Mouse (Mus musculus): ENCODE results near the gene Eci1. TPM values are rescaled to one million over a fixed set of nuclear protein-coding genes. Genes with fewer than 3 reads are reported as not detected.
"Not testable (repeated sequence)": the region's sequence is repeated elsewhere in the genome, so short reads cannot be mapped to it uniquely, and the experiment has no call there.

Eci1 gene
- total RNA-seq, 2 experiments from 2014 or later = 158 to 163 TPM

DNA sequence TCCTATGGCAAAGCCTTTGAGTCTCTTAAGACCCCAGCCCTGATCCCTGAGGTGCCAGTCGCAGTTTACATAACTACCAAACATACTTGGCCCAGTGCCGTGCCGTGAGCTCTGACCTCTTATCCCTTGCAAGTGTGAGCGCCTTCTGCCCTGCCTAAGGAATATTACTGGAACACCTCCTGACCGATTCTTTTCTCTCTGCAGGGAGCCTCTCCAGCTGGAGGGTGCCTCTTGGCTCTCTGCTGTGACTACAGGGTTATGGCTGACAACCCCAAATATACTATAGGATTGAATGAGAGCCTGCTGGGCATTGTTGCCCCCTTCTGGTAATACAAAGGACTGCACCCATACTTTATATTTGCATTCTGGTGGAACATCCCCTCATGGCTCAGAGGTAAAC lies 10.6 kb downstream of the Eci1 start:
- DNase-seq (ENCODE audit: low spot score) = peak; percentile 39

DNA sequence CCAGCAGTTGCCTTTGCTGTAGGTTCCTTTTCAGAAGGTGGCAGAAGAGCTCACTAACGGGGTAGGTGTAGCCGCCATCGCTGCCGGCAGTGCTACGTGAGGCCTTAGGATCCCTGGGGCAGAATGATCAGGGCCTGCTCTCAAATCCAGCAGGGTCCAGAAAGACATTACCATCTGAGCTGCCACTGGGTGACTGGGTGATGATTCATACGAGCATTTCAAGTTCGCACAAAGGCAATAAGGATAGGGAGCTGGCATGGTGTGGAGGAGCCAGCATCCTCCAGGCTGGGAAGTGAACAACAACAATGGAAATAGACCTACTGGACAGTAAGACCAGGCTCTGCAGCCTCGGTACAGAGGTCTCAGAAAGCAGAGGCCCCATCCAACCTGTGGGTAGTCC lies 13.9 kb downstream of the Eci1 start:
- no peak for DNase-seq (ENCODE audit: low spot score)

DNA sequence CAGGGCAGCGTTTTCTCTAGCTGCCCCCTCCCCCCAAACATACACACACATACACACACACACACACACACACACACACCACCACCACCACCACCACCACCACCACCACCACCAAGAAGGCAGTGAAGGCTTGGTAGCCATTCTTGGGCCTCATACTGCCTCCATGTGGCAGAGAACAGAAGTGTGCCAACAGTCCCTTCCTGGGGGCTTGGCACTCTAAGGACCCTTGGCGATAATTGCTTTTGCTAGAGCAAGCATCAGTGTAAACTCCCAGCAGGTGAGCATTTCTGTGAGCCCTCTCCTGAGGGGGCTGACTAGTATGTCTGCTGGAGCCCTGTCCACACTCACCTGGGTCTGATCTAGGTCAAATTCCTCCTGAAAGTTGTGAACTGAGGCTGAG lies 14.7 kb downstream of the Eci1 start:
- no peak for DNase-seq (ENCODE audit: low spot score)

DNA sequence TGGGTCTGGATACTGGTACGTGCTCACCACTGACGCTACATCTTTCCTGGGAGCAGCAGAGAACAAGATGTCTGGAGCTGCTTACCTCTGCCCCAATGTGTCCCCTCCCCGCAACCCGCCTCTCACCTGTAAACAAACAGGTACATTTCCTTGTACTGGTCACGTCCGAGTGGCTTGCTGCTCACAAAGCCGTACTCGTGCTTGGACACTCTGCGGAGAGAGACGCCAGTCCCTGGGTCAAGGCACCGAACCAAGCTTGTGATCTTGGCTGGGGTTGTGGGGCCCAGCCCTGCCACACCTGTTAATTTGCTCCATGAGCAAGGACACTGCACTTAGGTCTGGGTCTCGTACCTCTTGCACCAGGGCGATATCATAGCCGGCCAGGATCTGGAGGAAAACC lies 15.7 kb downstream of the Eci1 start:
- DNase-seq (ENCODE audit: low spot score) = peak; percentile 34

DNA sequence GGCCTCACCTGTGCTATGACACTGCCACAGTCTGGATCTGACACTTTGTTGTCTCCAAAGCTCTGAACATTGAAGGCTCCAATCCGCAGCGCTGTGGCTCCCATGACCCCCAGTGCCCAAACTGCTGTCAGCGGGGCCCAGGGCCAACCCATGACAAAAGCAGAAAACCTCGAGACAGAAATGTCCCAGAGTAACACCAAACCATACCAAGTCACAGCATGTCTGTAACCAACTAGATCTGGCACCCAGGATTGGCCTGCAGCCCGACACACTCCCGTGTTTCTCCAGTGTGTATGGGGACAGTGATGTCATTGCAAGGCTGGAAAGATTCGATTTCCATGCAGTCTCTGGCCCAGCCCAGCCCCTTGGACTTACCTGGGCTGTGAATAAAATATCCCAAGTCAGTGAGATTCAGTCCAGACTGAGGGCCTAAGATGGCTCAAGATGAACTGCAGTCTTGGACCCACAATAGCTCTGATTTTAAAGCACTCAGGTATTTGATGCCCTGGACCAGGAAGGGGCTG lies 16.3 kb downstream of the Eci1 start, which contains the start of gene Dnase1l2:
Gene Dnase1l2, minus strand, starts transcription at position 474 of the 524 bp plus-strand sequence.
- peak; percentile 25 for DNase-seq (ENCODE audit: low spot score)

DNA sequence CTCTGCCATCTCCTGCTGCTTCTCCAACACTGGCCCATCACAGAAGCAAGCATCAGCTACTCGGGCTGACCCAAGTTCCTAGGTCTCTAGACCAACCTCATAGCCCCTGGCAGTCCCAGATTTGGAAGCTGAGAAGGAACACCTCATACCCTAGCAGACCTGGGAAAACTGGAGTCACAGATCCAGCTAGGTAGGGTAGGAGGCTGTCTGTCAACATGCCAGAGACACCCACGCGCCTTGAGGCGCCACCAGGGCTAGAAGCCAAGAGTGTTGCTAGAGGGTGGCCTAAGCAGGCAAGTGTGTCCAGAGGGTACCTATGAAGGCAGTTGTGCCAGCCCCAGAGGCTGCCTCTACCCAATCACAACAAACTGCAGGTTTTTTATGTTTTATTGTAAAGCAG lies 17.0 kb downstream of the Eci1 start:
- no peak for DNase-seq (ENCODE audit: low spot score)

DNA sequence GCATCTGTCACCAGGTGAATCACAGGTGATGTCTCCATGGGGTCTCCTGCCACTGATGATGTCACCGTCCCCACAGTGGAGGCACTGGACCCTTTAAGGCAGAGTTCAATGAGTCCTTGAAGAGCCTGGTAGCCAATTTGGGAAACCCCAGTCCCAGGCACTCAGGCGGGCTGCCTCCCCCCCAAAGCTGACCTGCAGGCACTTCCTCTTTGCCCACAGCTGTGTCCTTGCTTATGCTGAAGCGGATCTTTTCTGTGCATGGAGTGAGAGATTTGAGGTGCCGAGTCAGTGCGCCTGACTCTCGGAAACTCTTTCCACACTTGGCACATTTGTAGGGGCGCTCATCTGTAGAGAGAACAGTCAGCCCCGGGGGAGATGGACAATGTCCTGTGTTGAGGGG lies 20.1 kb downstream of the Eci1 start:
- no peak for DNase-seq (ENCODE audit: low spot score)

DNA sequence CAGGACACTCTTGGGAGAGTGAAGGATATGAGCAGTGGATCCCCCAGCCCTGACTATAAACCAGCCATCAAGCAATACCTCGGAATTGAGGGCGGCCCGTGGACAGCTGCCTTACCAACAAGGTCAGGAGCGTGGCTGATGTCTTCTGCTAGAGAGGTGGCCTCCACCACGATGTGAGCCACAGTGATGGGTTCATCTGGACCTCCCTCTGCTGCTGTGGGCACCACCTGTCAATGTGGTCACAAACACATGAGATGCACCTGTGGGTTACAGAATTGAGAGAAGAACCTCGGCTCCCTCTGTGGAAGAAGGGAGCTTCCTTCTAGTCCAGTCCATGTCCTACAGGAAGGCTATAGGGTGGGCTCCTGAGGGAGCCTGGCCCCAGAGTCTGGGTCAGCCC lies 23.1 kb downstream of the Eci1 start:
- no peak for DNase-seq (ENCODE audit: low spot score)

DNA sequence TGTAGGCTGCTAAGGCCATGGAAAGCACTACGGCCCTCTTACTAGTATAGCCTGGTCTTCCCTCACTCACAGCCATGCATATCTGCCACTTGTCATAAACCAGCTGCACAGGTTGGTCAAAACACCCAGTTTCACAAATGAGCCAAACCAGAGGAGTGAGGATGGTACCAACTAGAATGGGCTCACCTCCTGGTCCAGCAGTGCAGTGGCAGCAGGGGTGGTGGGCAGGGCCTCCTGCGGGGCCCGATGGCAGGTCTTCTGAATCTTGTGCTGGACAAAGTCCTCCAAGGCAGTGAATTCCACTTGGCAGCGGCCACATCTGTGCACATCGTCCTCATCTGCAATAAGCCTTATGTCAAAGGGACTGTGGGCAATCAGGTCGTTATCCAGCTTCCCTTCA lies 24.8 kb downstream of the Eci1 start:
- DNase-seq (ENCODE audit: low spot score) = no peak

DNA sequence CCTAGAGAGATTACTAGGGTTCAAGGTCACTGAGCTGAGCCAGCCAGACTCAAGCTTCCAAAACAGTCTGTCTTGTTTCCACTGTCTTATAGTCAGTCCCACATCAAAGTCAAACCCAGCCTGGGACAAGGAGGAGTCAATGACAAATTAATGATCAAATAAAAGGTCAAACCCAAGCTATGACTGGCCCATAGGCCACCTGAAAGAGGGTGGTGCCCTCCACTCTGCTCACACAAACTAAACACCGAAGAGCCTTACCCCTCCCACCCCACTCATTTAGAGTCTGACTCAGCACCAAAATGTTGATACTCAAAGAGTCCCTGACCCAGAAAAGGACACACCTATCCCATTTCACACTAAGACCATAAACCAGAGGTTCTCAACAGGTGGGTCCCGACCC lies 26.9 kb downstream of the Eci1 start:
- no peak for DNase-seq (ENCODE audit: low spot score)

DNA sequence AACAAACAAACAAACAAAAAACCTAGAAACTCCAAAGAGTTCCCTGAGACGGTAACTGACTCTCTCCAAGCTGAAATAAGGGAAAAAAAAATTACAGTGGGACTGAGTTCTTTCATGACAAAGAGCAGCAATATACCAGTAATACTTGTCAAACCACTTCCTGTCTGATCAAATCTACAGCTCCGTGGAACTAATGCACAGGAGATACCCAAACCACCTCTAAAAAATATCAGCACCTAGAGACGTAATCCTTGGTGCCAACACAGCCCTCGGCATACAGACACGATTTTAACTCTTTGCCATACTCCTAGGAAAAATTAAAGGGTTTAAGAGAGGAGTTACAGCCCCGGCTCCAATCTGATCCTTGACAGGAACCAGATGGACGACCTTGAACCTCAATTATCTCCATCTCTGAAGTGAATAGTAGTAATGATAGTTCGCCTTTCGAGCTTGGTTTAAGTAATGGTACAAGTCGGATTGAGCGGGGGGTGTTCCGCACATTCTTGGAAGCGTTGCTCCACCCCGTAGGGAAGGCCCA lies 27.8 kb downstream of the Eci1 start:
- DNase-seq (ENCODE audit: low spot score) = no peak

DNA sequence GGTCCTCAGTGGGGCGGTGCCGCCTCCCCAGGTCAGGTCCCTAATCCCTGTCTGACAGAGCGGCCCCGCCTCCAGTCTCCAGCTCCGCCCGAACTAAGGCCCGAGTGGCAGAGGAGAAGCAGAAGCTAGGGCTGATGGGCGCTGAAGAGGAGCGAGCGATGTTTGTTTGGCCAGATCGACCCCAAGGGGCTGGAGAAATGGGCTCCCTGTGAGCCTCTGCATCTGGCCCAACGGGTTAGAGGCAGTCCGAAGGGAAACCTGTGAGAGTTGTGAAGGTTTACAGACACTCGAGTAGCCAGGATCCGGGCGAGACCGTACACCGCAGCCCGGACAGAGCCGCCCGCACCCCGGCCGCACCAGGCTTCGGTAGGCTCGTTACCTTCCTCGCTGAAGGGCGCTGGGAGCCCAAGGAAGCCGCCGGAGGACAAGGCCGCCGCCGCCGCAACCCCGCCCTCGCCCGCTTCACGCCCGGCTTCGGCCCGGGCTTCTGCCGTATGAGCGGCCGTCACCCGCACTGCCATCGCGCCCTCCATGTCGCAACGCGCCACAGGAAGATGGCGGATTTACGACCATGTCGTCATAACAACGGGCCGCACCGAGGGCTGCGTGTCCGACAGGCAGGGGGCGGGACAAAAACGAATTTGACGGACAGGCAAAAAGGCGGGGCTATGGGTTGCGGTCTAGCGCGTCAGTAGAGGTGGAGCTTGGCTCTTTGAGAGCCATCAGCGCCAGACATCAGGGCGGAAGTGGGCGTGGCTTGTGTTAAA lies 28.5 kb downstream of the Eci1 start:
- DNase-seq (ENCODE audit: low spot score) = peak; percentile 100

DNA sequence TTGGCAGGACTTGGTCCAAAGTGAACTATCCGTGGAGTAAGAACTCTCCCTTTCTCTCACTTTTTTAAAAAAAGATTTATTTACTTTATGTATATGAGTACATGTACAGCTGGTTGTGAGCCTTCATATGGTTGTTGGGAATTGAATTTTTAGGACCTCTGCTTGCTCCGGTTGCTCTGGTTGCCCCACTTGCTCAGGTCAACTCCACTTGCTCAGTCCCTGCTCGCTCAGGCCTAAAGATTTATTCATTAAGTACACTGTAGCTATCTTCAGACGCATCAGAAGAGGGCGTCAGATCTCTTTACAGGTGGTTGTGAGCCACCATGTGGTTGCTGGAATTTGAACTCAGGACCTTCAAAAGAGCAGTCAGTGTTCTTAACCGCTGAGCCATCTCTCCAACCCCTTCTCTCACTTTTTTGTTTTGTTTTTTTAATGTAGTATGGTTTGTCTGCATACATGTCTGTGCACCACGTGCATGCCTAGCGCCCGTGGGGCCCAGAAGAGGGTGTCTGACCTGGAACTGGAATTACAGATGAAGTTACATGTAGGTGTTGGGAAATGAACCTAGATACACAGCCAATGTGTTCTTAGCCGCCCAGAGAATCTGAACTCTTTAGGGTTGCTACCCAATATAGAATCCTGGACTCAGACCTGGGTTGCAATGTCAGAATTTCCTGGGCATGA lies 29.2 kb downstream of the Eci1 start:
- not testable (repeated sequence) for DNase-seq (ENCODE audit: low spot score)

DNA sequence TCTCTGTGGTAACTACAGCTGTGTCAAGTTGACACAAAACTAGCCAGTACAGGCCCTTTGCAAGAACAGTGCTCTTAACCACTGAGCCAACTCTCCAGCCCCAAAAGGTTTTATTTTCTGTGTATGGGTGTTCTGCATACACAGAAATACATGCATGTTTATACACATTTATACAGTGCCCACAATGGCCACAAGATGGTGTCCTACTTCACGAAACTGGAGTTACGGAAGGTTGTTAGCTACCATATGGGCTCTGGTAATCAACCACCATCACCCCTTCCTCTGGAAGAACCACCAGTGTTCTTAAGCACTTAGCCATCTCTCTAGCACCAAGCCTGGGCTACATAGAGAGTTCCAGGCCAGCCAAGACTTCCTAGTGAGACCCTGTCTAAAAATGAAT lies 35.1 kb downstream of the Eci1 start:
- DNase-seq (ENCODE audit: low spot score) = no peak

DNA sequence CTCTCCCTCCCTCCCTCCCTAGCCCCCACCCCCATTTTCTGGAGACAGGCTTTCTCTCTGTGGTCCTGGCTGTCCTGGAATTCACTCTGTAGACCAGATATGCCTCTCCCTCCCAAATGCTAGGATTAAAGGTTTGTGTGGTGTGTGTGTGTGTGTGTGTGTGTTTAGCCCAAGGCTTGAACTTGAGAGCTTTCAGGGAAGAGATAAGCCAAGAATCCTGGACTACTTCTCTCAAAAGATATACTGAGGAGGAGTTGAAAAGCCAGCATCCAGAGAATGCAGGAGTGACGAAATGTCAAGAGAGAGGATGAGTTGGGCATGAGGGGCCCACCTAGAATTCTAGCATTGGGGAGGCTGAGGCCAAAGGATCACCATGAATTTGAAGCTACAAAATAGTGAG lies 36.5 kb downstream of the Eci1 start:
- DNase-seq (ENCODE audit: low spot score) = no peak

DNA sequence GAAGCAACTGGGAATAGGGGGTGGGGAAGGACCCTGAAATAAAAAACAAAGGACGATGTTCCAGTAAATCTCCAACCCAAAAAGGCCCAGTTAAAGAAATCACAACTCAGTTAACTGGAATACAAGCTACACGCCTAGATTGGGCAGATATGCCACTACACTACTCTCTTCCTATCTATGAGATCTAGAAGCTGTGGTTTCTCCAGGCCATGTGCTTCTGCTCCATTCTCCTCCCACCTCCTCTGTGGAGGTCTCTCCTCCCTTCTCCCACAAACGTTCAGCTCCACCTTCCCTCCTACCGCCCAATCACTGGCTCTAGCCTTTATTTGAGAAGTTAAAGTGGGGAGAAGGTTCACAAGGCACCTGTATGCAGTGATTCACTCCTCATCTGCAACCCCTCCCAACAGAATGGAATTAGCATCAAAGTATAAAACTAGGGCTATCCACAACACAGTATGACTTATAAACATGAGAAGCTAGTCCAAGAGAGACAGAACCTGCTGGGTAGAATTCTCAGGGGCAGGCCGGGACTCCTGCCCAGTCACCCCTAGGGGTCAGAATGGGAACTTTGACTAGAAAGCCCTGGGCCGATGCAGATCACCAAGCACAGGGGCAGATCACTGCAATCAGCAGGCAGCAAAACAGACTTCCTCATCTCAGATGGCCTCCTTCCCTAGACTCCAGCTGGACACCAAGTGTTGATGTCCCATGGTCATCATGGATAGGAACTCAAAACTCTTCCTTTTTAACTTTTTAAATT lies 37.1 kb downstream of the Eci1 start:
- no peak for DNase-seq (ENCODE audit: low spot score)

DNA sequence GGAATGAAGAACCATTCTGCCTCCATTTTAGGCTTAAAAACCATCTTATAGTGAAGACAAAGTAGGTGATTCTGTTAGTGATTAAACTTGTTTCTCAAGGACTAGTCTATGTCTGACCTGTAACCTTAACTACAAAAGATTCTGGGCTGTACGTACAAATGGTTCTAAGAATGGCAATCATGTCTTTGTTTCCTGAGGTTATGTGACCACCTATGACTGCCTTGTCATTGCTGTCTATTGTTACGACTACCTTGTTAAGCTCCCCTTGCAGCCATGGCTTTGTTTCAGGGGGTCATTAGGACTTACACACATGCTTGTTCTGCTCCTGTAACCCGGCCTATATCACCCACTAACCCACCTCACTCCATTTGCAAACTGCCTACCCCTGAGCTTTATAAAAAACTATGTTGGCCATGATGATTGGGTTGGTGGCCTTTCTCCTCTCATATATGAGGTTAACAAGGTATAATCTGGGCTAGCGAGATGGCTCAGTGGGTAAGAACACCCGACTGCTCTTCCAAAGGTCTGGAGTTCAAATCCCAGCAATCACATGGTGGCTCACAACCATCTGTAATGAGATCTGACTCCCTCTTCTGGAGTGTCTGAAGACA lies 42.3 kb downstream of the Eci1 start:
- no peak for DNase-seq (ENCODE audit: low spot score)

DNA sequence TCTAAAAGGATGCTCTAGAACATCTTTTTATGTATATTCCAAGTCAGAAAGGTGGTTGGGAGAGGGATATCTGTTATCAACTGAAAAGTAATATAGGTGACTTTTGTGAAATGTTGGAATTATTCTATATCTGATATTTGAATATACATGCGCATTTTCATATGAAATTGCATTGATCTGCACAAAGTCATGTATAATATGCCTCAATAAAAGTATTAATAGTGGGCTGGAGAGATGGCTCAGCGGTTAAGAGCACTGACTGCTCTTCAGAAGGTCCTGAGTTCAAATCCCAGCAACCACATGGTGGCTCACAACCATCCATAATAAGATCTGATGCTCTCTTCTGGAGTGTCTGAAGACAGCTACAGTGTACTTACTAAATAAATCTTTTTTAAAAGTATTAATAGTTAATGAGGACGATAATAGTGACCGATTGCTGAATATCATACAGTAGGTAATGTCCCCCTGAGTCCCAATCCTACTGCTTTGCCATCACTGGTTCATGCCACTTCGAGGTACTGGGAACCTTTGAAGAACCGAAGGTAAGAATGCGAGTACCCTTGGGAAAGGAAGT lies 43.0 kb downstream of the Eci1 start:
- DNase-seq (ENCODE audit: low spot score) = no peak

DNA sequence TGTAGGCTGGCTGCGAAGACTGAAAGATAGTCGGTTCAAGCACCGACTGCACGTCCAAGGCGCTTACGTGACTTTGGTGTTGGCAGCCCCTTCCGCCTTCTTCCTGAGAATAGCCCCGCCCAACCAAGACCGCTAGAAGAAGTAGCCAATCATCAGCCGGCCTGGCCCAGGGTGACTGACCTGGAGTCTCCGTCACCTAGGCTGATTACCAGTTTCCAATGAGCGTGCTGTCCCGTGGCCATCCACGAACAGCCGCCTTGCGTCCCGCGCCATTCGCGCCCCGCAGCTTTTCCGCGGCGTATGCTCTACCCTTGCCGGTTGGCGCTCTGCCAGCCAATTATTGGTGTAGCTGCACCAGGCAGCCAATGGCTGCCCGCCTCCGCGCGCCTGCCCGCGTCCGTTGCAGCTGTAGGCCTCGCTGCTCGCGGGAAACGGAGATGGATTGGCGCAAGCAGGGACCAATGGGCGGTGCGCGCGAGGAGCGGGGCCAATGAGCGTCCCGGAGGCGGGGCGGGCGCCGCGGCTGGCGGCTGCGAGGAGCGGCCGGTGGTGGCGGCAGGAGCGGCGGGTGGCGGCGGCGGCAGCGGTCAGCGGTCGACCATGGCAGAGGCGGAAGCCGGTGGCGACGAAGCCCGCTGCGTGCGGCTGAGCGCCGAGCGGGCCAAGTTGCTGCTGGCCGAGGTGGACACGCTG lies 43.6 kb downstream of the Eci1 start, which contains the start of the genes E4f1 and Pgp:
Gene E4f1, minus strand, starts transcription at position 404 of the 693 bp plus-strand sequence.
Gene Pgp, plus strand, starts transcription at position 483 of the 693 bp plus-strand sequence.
- peak; percentile 98 for DNase-seq (ENCODE audit: low spot score)
